Mouse (Mus musculus) embryonic facial prominence, embryonic 15.5 days (tissue): Measurements from ENCODE around the gene Acyp2. TPM values are rescaled to one million over a fixed set of nuclear protein-coding genes. Genes with fewer than 3 reads are reported as not detected.

ENCODE experiments used
- ATAC-seq: fragments of 200-750 bp; cut with Nextera tagmentation; 2 replicates; pipeline ENCODE4 v1.8.0; 2017; ENCODE audit warnings: low read depth, moderate TSS enrichment; ENCODE audit not compliant: insufficient number of reproducible peaks, low FRiP score, low TSS enrichment
- H3K27ac ChIP-seq: fragments of 300-500 bp; sonication (generic); replicated peaks from 2 replicates; pipeline ENCODE4 v1.5.1; 2015; ENCODE audit warnings: mild to moderate bottlenecking, inconsistent platforms
- H3K27me3 ChIP-seq: fragments of 300-500 bp; sonication (generic); 2 replicates; pipeline ENCODE4 v1.6.1; 2015; ENCODE audit warnings: inconsistent platforms
- H3K36me3 ChIP-seq: fragments of 300-500 bp; sonication (generic); 2 replicates; pipeline ENCODE4 v1.6.1; 2015; ENCODE audit warnings: mild to moderate bottlenecking, inconsistent platforms
- H3K4me1 ChIP-seq: fragments of 300-500 bp; sonication (generic); 2 replicates; pipeline ENCODE4 v1.6.1; 2015; ENCODE audit warnings: inconsistent platforms
- H3K4me2 ChIP-seq: fragments of 300-500 bp; sonication (generic); replicated peaks from 2 replicates; pipeline ENCODE4 v1.6.1; 2015; ENCODE audit warnings: mild to moderate bottlenecking, inconsistent platforms
- H3K4me3 ChIP-seq: fragments of 300-500 bp; sonication (generic); replicated peaks from 2 replicates; pipeline ENCODE4 v1.5.1; 2015; ENCODE audit warnings: mild to moderate bottlenecking, inconsistent platforms
- H3K9ac ChIP-seq: fragments of 300-500 bp; sonication (generic); 2 replicates; pipeline ENCODE4 v1.6.1; 2015; ENCODE audit warnings: inconsistent platforms
- H3K9me3 ChIP-seq: fragments of 300-500 bp; sonication (generic); replicated peaks from 2 replicates; pipeline ENCODE4 v1.6.1; 2016; ENCODE audit warnings: inconsistent platforms
- WGBS: fragments of 180-500 bp; shearing (Covaris S2); methylation state at CpG from one replicate; pipeline ENCODE4 v1.1.7; 2015; 5-methylcytosine and 5-hydroxymethylcytosine counted together
- polyA plus RNA-seq: library from polyadenylated mRNA; unstranded; fragments of >200 nt; fragmentation: Nextera tagmentation; extraction: Ambion mirVana; gene quantifications from 2 replicates; pipeline ENCODE4 v1.2.1, GENCODE M21; 2015

The Acyp2 gene
- polyA plus RNA-seq, 1 experiment from 2014 or later: 9.2 TPM

DNA sequence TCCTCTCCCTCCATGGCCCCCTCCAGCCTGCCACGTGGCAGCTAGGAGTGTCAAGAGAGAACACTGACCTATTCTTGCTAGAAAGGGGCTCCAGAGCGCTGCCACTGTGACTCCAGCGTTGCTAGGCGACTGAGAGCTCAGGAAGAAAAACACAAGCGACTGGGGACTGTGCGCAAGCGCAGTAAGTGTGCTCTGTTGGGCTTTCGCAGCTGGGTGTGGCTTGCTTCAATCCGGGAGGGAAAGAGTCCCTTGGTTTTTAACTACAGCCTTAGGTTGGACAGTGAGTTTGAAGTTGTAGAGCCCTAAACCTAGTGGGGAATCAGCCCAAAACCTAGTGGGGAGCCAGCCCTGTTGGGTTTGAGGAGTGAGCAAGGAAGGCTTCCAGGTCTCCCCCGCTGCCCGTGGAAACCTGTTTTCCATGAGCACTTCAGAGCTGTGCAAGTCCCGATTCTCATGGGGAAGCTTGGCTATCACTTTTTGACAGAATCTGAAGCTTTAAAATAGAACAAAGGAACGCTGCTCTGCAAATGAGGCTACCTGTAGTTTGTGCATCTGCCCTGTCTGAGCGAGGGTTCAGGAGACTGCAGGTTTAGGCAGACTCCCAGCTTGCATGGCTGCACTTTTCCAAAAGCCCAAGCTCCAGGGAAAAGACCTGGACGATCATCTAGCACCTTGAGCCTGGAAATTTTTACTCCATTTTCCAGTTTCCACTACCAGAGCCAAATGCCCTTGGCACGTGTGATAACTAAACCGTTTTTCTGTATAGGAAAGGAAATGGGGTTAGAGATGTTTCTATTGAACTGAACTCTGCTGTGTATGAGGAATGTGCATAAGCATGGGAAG is 177.4 kb downstream of the Acyp2 start, which contains the start of gene 4930505A04Rik:
4930505A04Rik (minus strand) TSS at position 77 of the 843 bp plus-strand sequence.
- WGBS: 6% methylated on average over 17 of the region's 17 CpGs
- Histone ChIP-seq H3K9me3 (no peaks in the 10 kb centered on the region), H3K4me1 (no peaks in the 10 kb centered on the region), H3K4me3 (peak within 1 kb of the TSS; percentile 50), H3K27me3 (no peaks in the 10 kb centered on the region), H3K27ac (peak within 1 kb of the TSS; percentile 89), H3K36me3 (no peaks in the 10 kb centered on the region), H3K4me2 (peak within 1 kb of the TSS; percentile 75), H3K9ac (peak within 1 kb of the TSS; percentile 37; the same call in 1 of the 2 replicates)
- peak; percentile 93 for ATAC-seq

DNA sequence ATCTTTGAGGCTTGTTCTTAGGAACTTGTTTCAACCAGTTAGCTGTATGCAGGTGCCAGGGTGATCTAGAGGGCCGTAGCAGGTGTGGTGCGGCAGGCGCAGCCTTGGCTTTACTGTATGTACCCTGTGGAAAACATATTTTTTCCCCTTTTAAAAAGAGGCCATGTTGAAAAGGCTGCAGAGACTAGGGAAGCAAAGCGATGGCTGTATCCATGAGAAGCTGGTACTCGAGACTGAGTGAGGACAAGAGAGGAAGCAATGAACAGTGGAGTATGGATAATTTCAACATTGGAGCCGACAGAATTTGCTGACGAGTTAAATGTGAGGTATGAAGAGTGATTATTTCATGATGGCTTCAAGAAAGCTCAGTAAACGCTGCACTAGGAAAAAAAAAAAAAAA is 178.2 kb downstream of the Acyp2 start:
- peak overlapping the region; percentile 89; the same call in 1 of the 2 replicates for H3K27ac ChIP-seq
- H3K36me3 ChIP-seq: no peaks in the 10 kb centered on the region
- peak overlapping the region; percentile 75 for H3K4me2 ChIP-seq
- H3K9ac ChIP-seq: no peak overlapping the region
- WGBS: 62% methylated on average over 8 of the region's 8 CpGs
- no peaks in the 10 kb centered on the region for H3K4me1 ChIP-seq
- H3K4me3 ChIP-seq: peak overlapping the region; percentile 50
- no peaks in the 10 kb centered on the region for H3K27me3 ChIP-seq
- no peak for ATAC-seq
- H3K9me3 ChIP-seq: no peaks in the 10 kb centered on the region

Other genes starting within 250 kb of the Acyp2 start
- gene 4930505A04Rik, start 177.8 kb downstream of the Acyp2 start, polyA plus RNA-seq: 0.31 and 0.43 TPM in 2 replicates
- 16.3 and 18.8 TPM in 2 replicates for gene Psme4, start 122.1 kb upstream of the Acyp2 start, polyA plus RNA-seq
- 0.29 and 0.41 TPM in 2 replicates for gene Gpr75, start 235.8 kb upstream of the Acyp2 start, polyA plus RNA-seq
- 30.3 and 34.2 TPM in 2 replicates for gene Asb3, start 235.8 kb upstream of the Acyp2 start, polyA plus RNA-seq